Mouse (Mus musculus) intestine, embryonic 16.5 days (tissue): Measurements from ENCODE around the gene Cdc37. TPM values are rescaled to one million over a fixed set of nuclear protein-coding genes. Genes with fewer than 3 reads are reported as not detected.

Experiments used
- ATAC-seq: fragments of 200-750 bp; cut with Nextera tagmentation; 2 replicates; pipeline ENCODE4 v1.8.0; 2017; ENCODE audit warnings: moderate TSS enrichment, moderate library complexity
- H3K27ac ChIP-seq: fragments of 300-500 bp; sonication (generic); 2 replicates; pipeline ENCODE4 v1.5.1; 2014; ENCODE audit warnings: mild to moderate bottlenecking, low read length
- H3K27me3 ChIP-seq: fragments of 300-500 bp; sonication (generic); replicated peaks from 2 replicates; pipeline ENCODE4 v1.6.1; 2014; ENCODE audit warnings: low read length, control low read depth, mixed read lengths; ENCODE audit not compliant: control insufficient read depth, insufficient read depth
- H3K36me3 ChIP-seq: fragments of 300-500 bp; sonication (generic); 2 replicates; pipeline ENCODE4 v1.6.1; 2014; ENCODE audit warnings: low read length, control low read depth; ENCODE audit not compliant: control insufficient read depth, insufficient read depth
- H3K4me1 ChIP-seq: fragments of 300-500 bp; sonication (generic); 2 replicates; pipeline ENCODE4 v1.6.1; 2014; ENCODE audit warnings: low read length, control low read depth, mixed read lengths; ENCODE audit not compliant: control insufficient read depth, insufficient read depth
- H3K4me2 ChIP-seq: fragments of 300-500 bp; sonication (generic); 2 replicates; pipeline ENCODE4 v1.6.1; 2014; ENCODE audit warnings: low read depth, low read length, control low read depth
- H3K4me3 ChIP-seq: fragments of 300-500 bp; sonication (generic); 2 replicates; pipeline ENCODE4 v1.5.1; 2014; ENCODE audit warnings: mild to moderate bottlenecking, low read length
- H3K9ac ChIP-seq: fragments of 300-500 bp; sonication (generic); 2 replicates; pipeline ENCODE4 v1.6.1; 2014; ENCODE audit warnings: low read depth, low read length
- H3K9me3 ChIP-seq: fragments of 300-500 bp; sonication (generic); 2 replicates; pipeline ENCODE4 v1.6.1; 2016; ENCODE audit warnings: low read length, control low read depth; ENCODE audit not compliant: control insufficient read depth
- WGBS: fragments of 180-500 bp; shearing (Covaris S2); extraction: QIAGEN DNeasy Blood & Tissue Kit; methylation state at CpG from one replicate; pipeline ENCODE4 v1.1.7; 2014; 5-methylcytosine and 5-hydroxymethylcytosine counted together
- polyA plus RNA-seq: library from polyadenylated mRNA; unstranded; fragments of >200 nt; fragmentation: Nextera tagmentation; extraction: Ambion mirVana; gene quantifications from 2 replicates; pipeline ENCODE4 v1.2.1, GENCODE M21; 2015

The Cdc37 gene
- polyA plus RNA-seq, 1 experiment from 2014 or later: 261 TPM

DNA sequence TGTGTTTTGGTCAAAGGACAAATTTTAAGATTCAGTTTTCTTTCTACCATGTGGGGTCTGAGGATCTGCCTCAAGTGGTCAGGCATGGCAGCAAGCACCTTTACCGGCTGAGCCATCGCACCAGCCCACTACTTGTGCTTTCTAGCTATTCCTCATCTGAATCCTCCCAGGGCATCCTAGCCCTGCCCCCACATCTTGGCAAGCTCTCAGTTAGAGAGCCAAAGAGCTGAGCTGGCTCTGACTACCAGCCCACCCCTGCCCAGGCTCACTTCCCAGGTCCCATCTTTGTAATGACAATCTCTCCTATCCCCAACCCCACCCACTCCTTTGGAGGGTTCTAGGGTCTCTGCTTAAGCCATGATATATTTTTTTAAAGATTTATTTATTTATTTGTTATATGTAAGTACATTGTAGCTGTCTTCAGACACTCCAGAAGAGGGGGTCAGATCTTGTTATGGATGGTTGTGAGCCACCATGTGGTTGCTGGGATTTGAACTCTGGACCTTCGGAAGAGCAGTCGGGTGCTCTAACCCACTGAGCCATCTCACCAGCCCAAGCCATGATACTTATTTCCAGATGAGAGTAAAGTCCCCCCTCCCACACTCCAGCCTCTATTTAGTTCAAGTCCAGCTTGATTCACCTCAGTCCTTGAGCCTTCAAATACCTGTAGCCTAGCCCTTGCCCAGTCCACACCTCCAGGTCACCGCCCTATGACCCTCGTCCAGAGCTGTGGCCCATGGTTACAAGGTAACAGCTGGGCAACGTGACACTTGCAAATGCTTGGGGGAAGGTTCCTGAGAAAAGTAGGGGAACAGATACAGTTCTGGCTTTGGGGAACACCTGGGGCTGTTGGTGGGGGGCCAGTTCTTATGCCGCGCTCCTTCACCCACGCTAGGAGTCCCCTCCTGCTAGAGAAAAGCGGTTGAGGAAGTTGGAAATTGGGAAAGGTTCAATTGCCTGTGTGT lies 13.6 kb upstream of the Cdc37 start:
- Histone ChIP-seq H3K9me3 (no peaks in the 10 kb centered on the region), H3K27me3 (peaks cover 46% of the 10 kb centered on the region), H3K4me3 (peak overlapping the region; percentile 23; the same call in 1 of the 2 replicates), H3K9ac (no peak overlapping the region), H3K4me1 (peaks cover 28% of the 10 kb centered on the region), H3K4me2 (peak overlapping the region; percentile 40; the same call in 1 of the 2 replicates), H3K36me3 (no peaks in the 10 kb centered on the region), H3K27ac (no peak overlapping the region)
- ATAC-seq: no peak
- WGBS: 40% methylated on average over 11 of the region's 11 CpGs

DNA sequence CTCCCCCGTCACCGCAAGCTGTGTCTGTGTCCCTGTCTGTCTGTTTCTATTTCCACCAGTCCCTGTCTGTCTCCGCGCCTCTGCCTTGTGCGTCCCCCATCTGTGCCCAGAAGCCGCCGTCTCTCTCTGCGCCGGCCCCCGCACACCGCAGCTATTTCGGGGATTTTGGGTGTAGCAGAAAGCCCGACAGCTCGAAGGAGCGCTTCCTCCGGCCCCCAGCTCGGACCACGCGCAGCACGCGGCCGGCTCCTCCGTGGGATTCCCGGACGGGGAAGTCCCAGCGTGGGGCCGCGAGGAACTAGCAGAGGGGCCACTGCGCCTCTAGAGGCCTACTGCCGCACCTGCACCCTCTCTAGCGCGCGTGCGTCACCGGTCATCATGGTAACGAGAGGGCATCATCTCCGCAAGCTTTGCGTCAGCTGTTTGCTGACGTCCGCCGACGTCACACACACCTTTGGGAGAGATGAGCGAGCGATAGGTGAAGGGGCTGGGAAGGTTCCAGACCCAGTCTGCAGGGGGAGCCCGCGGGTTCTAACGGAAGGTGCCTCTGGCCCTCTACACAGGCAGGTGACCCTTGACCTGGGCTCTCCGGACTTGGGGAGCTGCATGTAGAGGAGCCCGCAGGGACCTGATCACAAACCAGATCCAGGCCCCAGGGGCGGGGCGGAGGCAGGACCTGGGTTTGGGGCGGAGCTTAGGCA lies 11.6 kb upstream of the Cdc37 start:
- Histone ChIP-seq H3K27me3 (peaks cover 40% of the 10 kb centered on the region), H3K9ac (peak overlapping the region; percentile 84), H3K4me1 (peaks cover 22% of the 10 kb centered on the region), H3K9me3 (no peaks in the 10 kb centered on the region), H3K36me3 (no peaks in the 10 kb centered on the region), H3K27ac (no peak overlapping the region), H3K4me2 (peak overlapping the region; percentile 87), H3K4me3 (peak overlapping the region; percentile 72)
- WGBS: 1% methylated on average over 52 of the region's 52 CpGs
- ATAC-seq: peak; percentile 80

DNA sequence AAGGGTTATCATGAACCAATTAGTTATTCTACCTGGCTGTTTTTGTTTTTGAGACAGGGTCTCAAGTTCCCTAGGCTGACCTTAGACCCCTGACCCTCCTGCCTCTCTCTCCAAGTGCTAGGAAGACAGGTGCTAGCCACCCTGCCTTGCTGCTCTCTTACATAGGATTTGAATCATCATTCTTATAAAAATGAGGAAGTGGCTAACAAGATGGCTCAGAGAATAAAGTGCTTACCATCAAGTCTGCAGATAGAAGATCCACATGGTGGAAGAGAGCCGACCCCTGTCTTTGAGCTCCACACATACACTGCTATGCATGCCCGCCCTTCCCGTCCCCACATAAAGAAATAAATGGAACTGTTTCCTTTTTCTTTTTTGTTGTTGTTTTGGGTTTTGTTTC lies 5.0 kb upstream of the Cdc37 start:
- no peaks in the 10 kb centered on the region for H3K36me3 ChIP-seq
- no peaks in the 10 kb centered on the region for H3K9me3 ChIP-seq
- H3K9ac ChIP-seq: no peak overlapping the region
- no peaks in the 10 kb centered on the region for H3K27me3 ChIP-seq
- no peak for ATAC-seq
- no peak overlapping the region for H3K27ac ChIP-seq
- 87% methylated on average over 3 of the region's 3 CpGs for WGBS
- peaks cover 19% of the 10 kb centered on the region for H3K4me1 ChIP-seq
- no peak overlapping the region for H3K4me3 ChIP-seq
- H3K4me2 ChIP-seq: no peak overlapping the region

DNA sequence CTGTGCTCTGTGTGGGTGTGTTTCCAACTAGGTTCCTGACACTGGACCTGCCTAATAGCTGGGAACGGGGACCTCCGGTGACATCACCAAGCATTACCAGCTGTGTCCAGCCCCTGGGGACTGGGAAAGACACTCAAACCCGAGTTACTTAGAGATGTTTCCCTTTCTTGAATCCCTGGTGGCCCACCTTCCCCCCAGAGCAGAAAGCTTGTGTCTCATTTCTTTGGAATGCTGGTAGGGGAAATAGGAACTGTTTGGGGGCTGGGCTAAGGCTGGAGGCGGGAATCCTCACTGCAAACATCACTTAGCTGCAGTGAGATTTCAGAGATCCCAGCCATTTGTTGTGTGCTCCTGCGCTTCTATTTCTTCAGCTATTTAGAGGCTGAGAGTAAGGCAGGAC lies 4.1 kb upstream of the Cdc37 start:
- no peaks in the 10 kb centered on the region for H3K27me3 ChIP-seq
- H3K36me3 ChIP-seq: no peaks in the 10 kb centered on the region
- H3K4me2 ChIP-seq: peak overlapping the region; percentile 94
- peak overlapping the region; percentile 84 for H3K27ac ChIP-seq
- H3K4me3 ChIP-seq: peak overlapping the region; percentile 49
- no peaks in the 10 kb centered on the region for H3K9me3 ChIP-seq
- peaks cover 21% of the 10 kb centered on the region for H3K4me1 ChIP-seq
- 7% methylated on average over 5 of the region's 5 CpGs for WGBS
- H3K9ac ChIP-seq: peak overlapping the region; percentile 69
- 0 out of 2 replicates have a peak, but pooled peaks have one; percentile 4 for ATAC-seq

- Histone ChIP-seq H3K27me3 (no peaks in the 10 kb centered on the region), H3K4me1 (peaks cover 26% of the 10 kb centered on the region), H3K9me3 (no peaks in the 10 kb centered on the region), H3K36me3 (no peaks in the 10 kb centered on the region), H3K27ac (peak overlapping the region; percentile 84), H3K4me2 (peak overlapping the region; percentile 94), H3K9ac (peak overlapping the region; percentile 69), H3K4me3 (peak overlapping the region; percentile 49)
- 3% methylated on average over 12 of the region's 12 CpGs for WGBS
- 0 out of 2 replicates have a peak, but pooled peaks have one; percentile 2 for ATAC-seq
Measured at GRCm38 (mm10) chr9:21153331-21153730, 3.5 kb upstream of the Cdc37 start.

- Histone ChIP-seq H3K27me3 (no peaks in the 10 kb centered on the region), H3K9ac (peak overlapping the region; percentile 69), H3K4me2 (peak overlapping the region; percentile 94), H3K36me3 (no peaks in the 10 kb centered on the region), H3K27ac (peak overlapping the region; percentile 84), H3K4me3 (peak overlapping the region; percentile 49), H3K9me3 (no peaks in the 10 kb centered on the region), H3K4me1 (peaks cover 32% of the 10 kb centered on the region)
- WGBS: 2% methylated on average over 11 of the region's 11 CpGs
- ATAC-seq: peak; percentile 21; the same call in 1 of the 2 replicates
Measured at GRCm38 (mm10) chr9:21152715-21153114, 2.9 kb upstream of the Cdc37 start.

- peak overlapping the region; percentile 74 for H3K27ac ChIP-seq
- no peaks in the 10 kb centered on the region for H3K36me3 ChIP-seq
- no peaks in the 10 kb centered on the region for H3K27me3 ChIP-seq
- no peaks in the 10 kb centered on the region for H3K9me3 ChIP-seq
- H3K4me1 ChIP-seq: peaks cover 42% of the 10 kb centered on the region
- peak overlapping the region; percentile 88 for H3K4me3 ChIP-seq
- peak overlapping the region; percentile 91 for H3K9ac ChIP-seq
- no peak for ATAC-seq
- 7% methylated on average over 8 of the region's 8 CpGs for WGBS
- peak overlapping the region; percentile 69 for H3K4me2 ChIP-seq
Measured at GRCm38 (mm10) chr9:21149077-21149653, 617 bp downstream of the Cdc37 start.

GRCm38 (mm10) chr9:21148427-21148826 lies 1.4 kb downstream of the Cdc37 start:
- Histone ChIP-seq H3K4me2 (peak overlapping the region; percentile 69), H3K4me1 (peaks cover 36% of the 10 kb centered on the region), H3K36me3 (0 out of 2 replicates have a peak, but pooled peaks cover 3% of the 10 kb centered on the region), H3K9me3 (no peaks in the 10 kb centered on the region), H3K27me3 (no peaks in the 10 kb centered on the region), H3K27ac (no peak overlapping the region), H3K4me3 (peak overlapping the region; percentile 88), H3K9ac (peak overlapping the region; percentile 91)
- no peak for ATAC-seq

GRCm38 (mm10) chr9:21146722-21147121 lies 3.1 kb downstream of the Cdc37 start:
- Histone ChIP-seq H3K36me3 (peaks cover 13% of the 10 kb centered on the region), H3K27ac (peak overlapping the region; percentile 34; the same call in 1 of the 2 replicates), H3K4me3 (0 out of 2 replicates have a peak overlapping the region, but pooled peaks have one; percentile 23), H3K4me2 (peak overlapping the region; percentile 26), H3K27me3 (no peaks in the 10 kb centered on the region), H3K9me3 (no peaks in the 10 kb centered on the region), H3K4me1 (peaks cover 28% of the 10 kb centered on the region), H3K9ac (peak overlapping the region; percentile 56; the same call in 1 of the 2 replicates)
- peak; percentile 57 for ATAC-seq
- 30% methylated on average over 10 of the region's 10 CpGs for WGBS
